Comparison of ENCODE assay signal across 12 mouse cellular contexts in genomic region chr5:100354644-100355043, GRCm38 (mm10).
"Had no signal": no experiment of that assay in that cellular context is flagged by ENCODE, and none has a peak within 500 bp of the region (broad histone marks: within the 10 kb centered on the region; RNA-seq: fewer than 3 reads in every experiment).

No protein-coding gene starts in this region.

- H3K4me2 ChIP-seq: liver, embryonic 13.5 days; midbrain, embryonic 11.5 days had no signal

- H3K9ac ChIP-seq: liver, embryonic 13.5 days had no signal

- H3K4me3 ChIP-seq: left cerebral cortex, adult 2 months; liver, embryonic 13.5 days had no signal

- H3K36me3 ChIP-seq: liver, embryonic 13.5 days had no signal

- H3K27ac ChIP-seq: left cerebral cortex, adult 2 months; liver, embryonic 13.5 days had no signal

- DNase-seq: kidney, postnatal 10 days; kidney, postnatal 36 days; layer of hippocampus, postnatal 36 days; liver, embryonic 13.5 days; lung, adult 2 months; lung, postnatal 14 days; lung, postnatal 4 days; midbrain, embryonic 14.5 days; thymus, adult 18-20 months; thymus, postnatal 36 days had no signal

- H3K9me3 ChIP-seq: liver, embryonic 13.5 days had no signal
